Mouse (Mus musculus) myocyte (in vitro differentiated cells): ENCODE measurements at regions not wholly inside any gene's neighbourhood (a gene's known extent, or its start where the extent isn't known, plus 50 kb on each side); places are given as distances from the start of the nearest gene placed in this dataset.

ENCODE experiments used
- E2F4 ChIP-seq: IDR thresholded peaks from one replicate; pipeline ENCODE4 v1.6.1; 2011; ENCODE audit warnings: mild to moderate bottlenecking, control low read depth, moderate library complexity; ENCODE audit not compliant: insufficient read depth
- MAX ChIP-seq: IDR thresholded peaks from one replicate; pipeline ENCODE4 v1.6.1; 2011; ENCODE audit warnings: low read depth, mild to moderate bottlenecking, control low read depth
- MYOD1 ChIP-seq, 3 experiments: IDR thresholded peaks; one replicate each; pipeline ENCODE4 v1.6.1; 2011; ENCODE audit warnings: control low read depth in 2 of 3, low read depth in 2 of 3, mild to moderate bottlenecking in 2 of 3, moderate library complexity in 1 of 3; ENCODE audit not compliant: insufficient read length in 2 of 3, control insufficient read depth in 1 of 3
- MYOG ChIP-seq, 3 experiments: IDR thresholded peaks; one replicate each; pipeline ENCODE4 v1.6.1; 2011; ENCODE audit warnings: control low read depth in 2 of 3, low read depth in 2 of 3, mild to moderate bottlenecking in 2 of 3; ENCODE audit not compliant: insufficient read length in 2 of 3, control insufficient read depth in 1 of 3, insufficient read depth in 1 of 3
- POLR2A ChIP-seq: IDR thresholded peaks from one replicate; pipeline ENCODE4 v1.6.1; 2011; ENCODE audit warnings: low read depth, mild to moderate bottlenecking, control low read depth, moderate library complexity; ENCODE audit not compliant: insufficient read length
- POLR2AphosphoS2 ChIP-seq: IDR thresholded peaks from one replicate; pipeline ENCODE4 v1.6.1; 2011; ENCODE audit warnings: low read depth, control low read depth; ENCODE audit not compliant: insufficient read length
- SRF ChIP-seq: IDR thresholded peaks from one replicate; pipeline ENCODE4 v1.6.1; 2011; ENCODE audit warnings: low read depth; ENCODE audit not compliant: control insufficient read depth, insufficient read length
- TCF12 ChIP-seq: IDR thresholded peaks from one replicate; pipeline ENCODE4 v1.6.1; 2011; ENCODE audit warnings: mild to moderate bottlenecking, control low read depth; ENCODE audit not compliant: poor library complexity, insufficient read depth, severe bottlenecking

DNA sequence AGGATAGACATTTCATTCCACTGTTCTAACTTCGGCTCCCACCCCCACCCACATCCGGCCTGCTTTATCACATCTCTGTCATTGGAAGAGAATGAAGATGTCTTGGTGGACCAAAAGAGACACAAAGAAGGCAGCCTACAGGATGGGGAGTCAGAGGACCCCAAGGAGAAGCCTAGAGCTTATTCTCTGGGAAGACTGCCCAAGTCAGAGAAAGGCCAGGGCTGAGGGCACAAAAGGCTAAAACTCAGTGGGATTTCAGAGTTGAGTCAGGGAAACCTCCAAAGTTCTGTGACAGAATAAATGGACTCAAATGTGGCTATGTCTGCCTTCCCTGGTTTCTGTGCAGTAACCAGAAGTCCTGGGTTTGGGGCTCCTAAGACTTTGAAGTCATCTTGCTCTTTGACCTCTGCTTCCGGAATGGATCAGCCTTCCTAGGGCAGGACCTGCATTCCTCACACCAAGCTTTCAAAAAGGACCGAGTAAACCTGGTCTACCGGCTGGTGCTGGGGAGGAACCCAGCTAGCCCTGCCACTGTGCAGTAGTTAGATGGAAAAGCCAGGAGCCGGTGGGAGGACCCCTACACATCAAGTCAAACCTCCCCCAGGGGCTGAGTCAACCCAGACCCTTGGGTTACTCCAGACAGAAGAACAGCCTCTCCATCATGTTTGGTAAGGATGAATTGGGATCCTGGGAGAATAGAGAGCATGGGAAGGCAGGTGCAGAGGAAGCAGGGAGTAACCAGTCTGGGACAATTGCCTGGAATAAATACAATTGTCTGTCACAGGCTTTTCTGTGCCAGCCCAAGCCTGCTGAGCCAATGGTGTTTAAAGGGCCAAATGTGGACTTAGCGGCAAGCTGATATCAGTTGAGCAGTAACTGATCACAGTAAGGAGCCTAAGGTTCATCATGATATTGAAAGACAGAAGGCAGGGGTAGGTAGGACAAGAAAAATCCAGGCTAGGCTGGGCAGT lies 80.7 kb upstream of the Barx2 start:
- TF ChIP-seq TCF12 (no peak), E2F4 (no peak), MAX (no peak), POLR2A (no peak), MYOD1 (IDR thresholded peaks at IDR 0.05; ENCODE audit: control insufficient read depth in 1 of 3, insufficient read length in 2 of 3, low read depth in 2 of 3) (no peak), MYOG (IDR thresholded peaks at IDR 0.05; ENCODE audit: control insufficient read depth in 1 of 3, insufficient read depth in 1 of 3, insufficient read length in 2 of 3, low read depth in 2 of 3) (no peak), SRF (no peak), POLR2AphosphoS2 (no peak)
